Mouse (Mus musculus) forebrain, embryonic 13.5 days (tissue): Measurements from ENCODE around the gene Nipsnap2. TPM values are rescaled to one million over a fixed set of nuclear protein-coding genes. Genes with fewer than 3 reads are reported as not detected.
A peak's percentile ranks its signal among the peaks of the same experiment; 100 is the strongest.
"Not testable (repeated sequence)": the region's sequence is repeated elsewhere in the genome, so short reads cannot be mapped to it uniquely, and the experiment has no call there.

Source experiments
- ATAC-seq: fragments of 200-750 bp; cut with Nextera tagmentation; 2 replicates; pipeline ENCODE4 v1.8.0; 2017
- H3K27ac ChIP-seq: fragments of 300-500 bp; sonication (generic); 2 replicates; pipeline ENCODE4 v1.5.1; 2015; ENCODE audit warnings: inconsistent platforms, mild to moderate bottlenecking, moderate library complexity
- H3K27me3 ChIP-seq: fragments of 300-500 bp; sonication (generic); 2 replicates; pipeline ENCODE4 v1.6.1; 2015; ENCODE audit warnings: mild to moderate bottlenecking, inconsistent platforms
- H3K36me3 ChIP-seq: fragments of 300-500 bp; sonication (generic); 2 replicates; pipeline ENCODE4 v1.6.1; 2015; ENCODE audit warnings: mild to moderate bottlenecking, inconsistent platforms; ENCODE audit not compliant: poor library complexity, severe bottlenecking
- H3K4me1 ChIP-seq: fragments of 300-500 bp; sonication (generic); 2 replicates; pipeline ENCODE4 v1.6.1; 2015; ENCODE audit warnings: inconsistent platforms
- H3K4me2 ChIP-seq: fragments of 300-500 bp; sonication (generic); 2 replicates; pipeline ENCODE4 v1.6.1; 2015; ENCODE audit warnings: inconsistent platforms, mild to moderate bottlenecking, moderate library complexity
- H3K4me3 ChIP-seq: fragments of 300-500 bp; sonication (generic); 2 replicates; pipeline ENCODE4 v1.5.1; 2015; ENCODE audit warnings: mild to moderate bottlenecking, inconsistent platforms
- H3K9ac ChIP-seq: fragments of 300-500 bp; sonication (generic); 2 replicates; pipeline ENCODE4 v1.6.1; 2015; ENCODE audit warnings: mild to moderate bottlenecking, inconsistent platforms
- H3K9me3 ChIP-seq: fragments of 300-500 bp; sonication (generic); replicated peaks from 2 replicates; pipeline ENCODE4 v1.6.1; 2016; ENCODE audit warnings: inconsistent platforms
- WGBS: fragments of 180-500 bp; shearing (Covaris S2); methylation state at CpG from one replicate; pipeline ENCODE4 v1.1.7; 2015; 5-methylcytosine and 5-hydroxymethylcytosine counted together
- polyA plus RNA-seq: library from polyadenylated mRNA; unstranded; fragments of >200 nt; fragmentation: Nextera tagmentation; extraction: Ambion mirVana; gene quantifications from 2 replicates; pipeline ENCODE4 v1.2.1, GENCODE M21; 2015

Gene Nipsnap2
- polyA plus RNA-seq, 1 experiment from 2014 or later: 88.7 TPM

- H3K9me3 ChIP-seq: no peaks in the 10 kb centered on the region
- peaks cover 28% of the 10 kb centered on the region for H3K4me1 ChIP-seq
- H3K9ac ChIP-seq: peak overlapping the region; percentile 92
- peak overlapping the region; percentile 82 for H3K4me2 ChIP-seq
- no peak overlapping the region for H3K27ac ChIP-seq
- H3K4me3 ChIP-seq: peak overlapping the region; percentile 89
- no peaks in the 10 kb centered on the region for H3K27me3 ChIP-seq
- ATAC-seq: no peak
- peaks cover 41% of the 10 kb centered on the region for H3K36me3 ChIP-seq
- WGBS: 14% methylated on average over 11 of the region's 11 CpGs
Measured at GRCm38 (mm10) chr5:129787818-129788593, 63.1 kb downstream of the Nipsnap2 start.

- not testable (repeated sequence) for H3K4me2 ChIP-seq, ATAC-seq, H3K27ac ChIP-seq, H3K27me3 ChIP-seq, H3K4me3 ChIP-seq, H3K9ac ChIP-seq, H3K9me3 ChIP-seq
- H3K4me1 ChIP-seq: peaks cover 28% of the 10 kb centered on the region
- 95% methylated on average over 7 of the region's 8 CpGs for WGBS
- peaks cover 56% of the 10 kb centered on the region for H3K36me3 ChIP-seq
Measured at GRCm38 (mm10) chr5:129790591-129790990, 65.7 kb downstream of the Nipsnap2 start.

Other genes with a start within 250 kb of the Nipsnap2 start
- 53.5 and 54.5 TPM in 2 replicates for gene Sfswap, start 223.8 kb upstream of the Nipsnap2 start, polyA plus RNA-seq
- 8.6 and 10.5 TPM in 2 replicates for gene Mmp17, start 140.9 kb upstream of the Nipsnap2 start, polyA plus RNA-seq
- gene Zfp11, start 55.0 kb upstream of the Nipsnap2 start, polyA plus RNA-seq: 7.7 and 8.5 TPM in 2 replicates
- not detected in 2 replicates for gene Sept14, start 16.6 kb upstream of the Nipsnap2 start, polyA plus RNA-seq
- 194 and 203 TPM in 2 replicates for gene Mrps17, start 9.6 kb upstream of the Nipsnap2 start, polyA plus RNA-seq
- 48.2 and 55.1 TPM in 2 replicates for gene Psph, start 62.4 kb downstream of the Nipsnap2 start, polyA plus RNA-seq
- 34.5 and 35.0 TPM in 2 replicates for gene Sumf2, start 121.9 kb downstream of the Nipsnap2 start, polyA plus RNA-seq
- gene Chchd2, start 162.4 kb downstream of the Nipsnap2 start, polyA plus RNA-seq: 1,055 and 1,072 TPM in 2 replicates
- gene Zbed5, start 170.7 kb downstream of the Nipsnap2 start, polyA plus RNA-seq: 9.6 and 10.5 TPM in 2 replicates
- gene Phkg1, start 173.5 kb downstream of the Nipsnap2 start, polyA plus RNA-seq: 0.27 and 0.37 TPM in 2 replicates
- gene Nupr1l, start 183.5 kb downstream of the Nipsnap2 start, polyA plus RNA-seq: 5.2 and 7.2 TPM in 2 replicates
- 26.4 and 26.5 TPM in 2 replicates for gene Vkorc1l1, start 216.9 kb downstream of the Nipsnap2 start, polyA plus RNA-seq